26 mouse cellular contexts compared by ENCODE assay signal in the genomic region with DNA sequence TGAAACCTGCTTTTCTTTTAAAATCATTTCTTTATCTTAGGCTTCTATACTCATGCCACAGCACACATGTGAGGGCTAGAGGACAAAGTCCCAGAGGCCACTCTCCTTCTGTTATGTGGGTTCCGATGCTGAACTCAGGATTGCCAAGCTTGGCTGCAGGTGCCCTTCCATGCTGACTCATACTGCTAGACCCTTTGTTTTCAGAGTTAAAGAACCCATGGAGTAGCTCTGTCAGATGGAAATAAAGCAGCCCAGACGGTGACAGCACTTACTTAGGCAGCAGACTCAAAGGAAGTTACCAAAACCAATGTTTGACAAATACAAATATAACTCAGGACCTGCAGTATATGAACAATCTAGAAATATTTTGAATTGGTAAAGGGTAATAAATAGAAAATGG. TPM values are rescaled to one million over a fixed set of nuclear protein-coding genes. Genes with fewer than 3 reads are reported as not detected.
DNase-seq lines count a peak whose midpoint lies in the region; ATAC-seq and TF ChIP-seq lines count a peak whose summit lies in the region.
"Had no signal": no experiment of that assay in that cellular context is flagged by ENCODE, and none has a peak within 500 bp of the region (broad histone marks: within the 10 kb centered on the region; RNA-seq: fewer than 3 reads in every experiment).

No protein-coding gene starts in this region.

- H3K4me3 ChIP-seq in embryonic facial prominence, embryonic 13.5 days = no peak overlapping the region
- H3K4me3 ChIP-seq in embryonic facial prominence, embryonic 10.5 days = no peak overlapping the region
- no peak overlapping the region for H3K4me3 ChIP-seq in embryonic facial prominence, embryonic 14.5 days (ENCODE audit: low read depth, low read length)
- no peak overlapping the region for H3K4me3 ChIP-seq in stomach, postnatal 0 days (ENCODE audit: low read depth, low read length)
- H3K4me3 ChIP-seq: forebrain, embryonic 13.5 days; heart, adult 2 months; heart, embryonic 15.5 days; hindbrain, embryonic 13.5 days had no signal

- no peaks in the 10 kb centered on the region for H3K36me3 ChIP-seq in embryonic facial prominence, embryonic 13.5 days
- H3K36me3 ChIP-seq in embryonic facial prominence, embryonic 10.5 days (replicated peaks) = no peaks in the 10 kb centered on the region
- no peaks in the 10 kb centered on the region for H3K36me3 ChIP-seq in embryonic facial prominence, embryonic 14.5 days (ENCODE audit: control insufficient read depth, insufficient read depth, low read length)
- H3K36me3 ChIP-seq in stomach, postnatal 0 days (ENCODE audit: control insufficient read depth, insufficient read depth, low read length) = no peaks in the 10 kb centered on the region
- H3K36me3 ChIP-seq: heart, embryonic 15.5 days; hindbrain, embryonic 13.5 days had no signal

- TF ChIP-seq CTCF in stomach, postnatal 0 days (IDR thresholded peaks at IDR 0.05; ENCODE audit: low read depth) = no peak

- DNase-seq in embryonic facial prominence, embryonic 10.5 days (ENCODE audit: low spot score) = no peak
- DNase-seq in kidney, postnatal 10 days = peak; percentile 15
- no peak for DNase-seq in kidney, adult 18-20 months
- no peak for DNase-seq in embryonic facial prominence, embryonic 14.5 days (ENCODE audit: low spot score)
- no peak for DNase-seq in stomach, postnatal 0 days (ENCODE audit: low spot score)
- DNase-seq in right cerebral cortex, postnatal 14 days = no peak
- DNase-seq: adrenal gland, adult 8-10 months; adrenal gland, postnatal 36 days; B cell, adult 2 months; cerebellum, adult 18-20 months; cerebellum, postnatal 10 days; forebrain, postnatal 0 days; gastrocnemius, postnatal 14 days; heart, adult 2 months; heart, postnatal 14 days had no signal

- H3K27ac ChIP-seq in embryonic facial prominence, embryonic 13.5 days = no peak overlapping the region
- no peak overlapping the region for H3K27ac ChIP-seq in embryonic facial prominence, embryonic 10.5 days (replicated peaks)
- no peak overlapping the region for H3K27ac ChIP-seq in embryonic facial prominence, embryonic 14.5 days (replicated peaks; ENCODE audit: low read depth, low read length)
- H3K27ac ChIP-seq in stomach, postnatal 0 days (replicated peaks) = no peak overlapping the region
- H3K27ac ChIP-seq: forebrain, embryonic 13.5 days; heart, adult 2 months; heart, embryonic 15.5 days; hindbrain, embryonic 13.5 days; hindbrain, postnatal 0 days had no signal

- peaks cover 19% of the 10 kb centered on the region for H3K4me1 ChIP-seq in embryonic facial prominence, embryonic 13.5 days
- peaks cover 46% of the 10 kb centered on the region for H3K4me1 ChIP-seq in embryonic facial prominence, embryonic 10.5 days
- peaks cover 6% of the 10 kb centered on the region; the same call in 1 of the 2 replicates for H3K4me1 ChIP-seq in embryonic facial prominence, embryonic 14.5 days (ENCODE audit: control insufficient read depth, insufficient read depth, low read length)
- no peaks in the 10 kb centered on the region for H3K4me1 ChIP-seq in stomach, postnatal 0 days (replicated peaks; ENCODE audit: control insufficient read depth, insufficient read depth)

- peak overlapping the region; percentile 85 for H3K4me2 ChIP-seq in embryonic facial prominence, embryonic 13.5 days
- H3K4me2 ChIP-seq in embryonic facial prominence, embryonic 14.5 days (ENCODE audit: low read depth, low read length) = peak overlapping the region; percentile 76; the same call in 1 of the 2 replicates
- no peak overlapping the region for H3K4me2 ChIP-seq in stomach, postnatal 0 days (replicated peaks; ENCODE audit: low read depth)

- TF ChIP-seq EP300 in stomach, postnatal 0 days (optimal IDR thresholded peaks at IDR 0.05) = no peak

- H3K9me3 ChIP-seq in embryonic facial prominence, embryonic 13.5 days = no peaks in the 10 kb centered on the region
- no peaks in the 10 kb centered on the region for H3K9me3 ChIP-seq in embryonic facial prominence, embryonic 10.5 days
- H3K9me3 ChIP-seq in embryonic facial prominence, embryonic 14.5 days (ENCODE audit: control insufficient read depth, low read length) = no peaks in the 10 kb centered on the region
- H3K9me3 ChIP-seq in stomach, postnatal 0 days (ENCODE audit: control insufficient read depth, low read length) = no peaks in the 10 kb centered on the region
- H3K9me3 ChIP-seq: forebrain, embryonic 13.5 days; heart, embryonic 15.5 days; hindbrain, embryonic 13.5 days had no signal

- no peak for ATAC-seq in embryonic facial prominence, embryonic 13.5 days (ENCODE audit: insufficient number of reproducible peaks, insufficient read depth, low FRiP score, low TSS enrichment, low read depth)
- ATAC-seq in embryonic facial prominence, embryonic 14.5 days (ENCODE audit: low read depth) = no peak
- peak; percentile 42; the same call in 1 of the 2 replicates for ATAC-seq in stomach, postnatal 0 days (ENCODE audit: low FRiP score, low TSS enrichment)
- no peak for ATAC-seq in monocyte, adult 5-6 weeks (replicated peaks; ENCODE audit: insufficient number of reproducible peaks, low FRiP score, low TSS enrichment, poor library complexity, severe bottlenecking)
- ATAC-seq: forebrain, embryonic 13.5 days; forebrain, postnatal 0 days; hindbrain, postnatal 0 days had no signal

- no peak overlapping the region; the same call in 1 of the 2 replicates for H3K9ac ChIP-seq in embryonic facial prominence, embryonic 13.5 days
- no peak overlapping the region for H3K9ac ChIP-seq in embryonic facial prominence, embryonic 14.5 days (ENCODE audit: low read depth, low read length)
- H3K9ac ChIP-seq in stomach, postnatal 0 days (ENCODE audit: low read length) = no peak overlapping the region
- H3K9ac ChIP-seq: forebrain, embryonic 13.5 days; forebrain, postnatal 0 days; heart, embryonic 15.5 days; hindbrain, embryonic 13.5 days had no signal

- H3K27me3 ChIP-seq in embryonic facial prominence, embryonic 13.5 days = no peaks in the 10 kb centered on the region
- no peaks in the 10 kb centered on the region; the same call in 1 of the 2 replicates for H3K27me3 ChIP-seq in embryonic facial prominence, embryonic 10.5 days (replicated peaks; ENCODE audit: low read depth, poor library complexity, severe bottlenecking)
- no peaks in the 10 kb centered on the region for H3K27me3 ChIP-seq in embryonic facial prominence, embryonic 14.5 days (replicated peaks; ENCODE audit: control insufficient read depth, insufficient read depth, low read length)
- H3K27me3 ChIP-seq in stomach, postnatal 0 days (ENCODE audit: control insufficient read depth, insufficient read depth, low read length) = no peaks in the 10 kb centered on the region
- H3K27me3 ChIP-seq: forebrain, embryonic 13.5 days; heart, embryonic 15.5 days had no signal

- 17% methylated on average over 2 of the region's 2 CpGs for WGBS in embryonic facial prominence, embryonic 13.5 days
- 30% methylated on average over 2 of the region's 2 CpGs for WGBS in embryonic facial prominence, embryonic 10.5 days
- 38% methylated on average over 2 of the region's 2 CpGs for WGBS in embryonic facial prominence, embryonic 14.5 days
- WGBS in stomach, postnatal 0 days = 36% methylated on average over 2 of the region's 2 CpGs

RNA-seq across cellular contexts. Expression of a gene that starts 0.9 kb away (rescaled TPM):
- polyA plus RNA-seq in embryonic facial prominence, embryonic 13.5 days (2015; fragmentation: Nextera tagmentation; extraction: Ambion mirVana) = 180 and 202 TPM in 2 replicates
- polyA plus RNA-seq in embryonic facial prominence, embryonic 10.5 days (2016; fragmentation: Nextera tagmentation; extraction: Ambion mirVana) = 21.9 and 23.7 TPM in 2 replicates
- 82.8 and 83.5 TPM in 2 replicates for polyA plus RNA-seq in embryonic facial prominence, embryonic 14.5 days (2014; fragmentation: Nextera tagmentation; extraction: Ambion mirVana)
- polyA plus RNA-seq in stomach, postnatal 0 days (2015; fragmentation: Nextera tagmentation; extraction: Ambion mirVana) = 3.2 and 4.5 TPM in 2 replicates
- total RNA-seq in monocyte, adult 5-6 weeks (2017) = not detected in 3 replicates
- total RNA-seq: hematopoietic stem cell, adult 5-6 weeks had no signal

RNA-seq across cellular contexts. Expression of a gene that starts 59.8 kb away (rescaled TPM):
- not detected in 2 replicates for polyA plus RNA-seq in embryonic facial prominence, embryonic 13.5 days (2015; fragmentation: Nextera tagmentation; extraction: Ambion mirVana)
- not detected in 2 replicates for polyA plus RNA-seq in embryonic facial prominence, embryonic 10.5 days (2016; fragmentation: Nextera tagmentation; extraction: Ambion mirVana)
- polyA plus RNA-seq in embryonic facial prominence, embryonic 14.5 days (2014; fragmentation: Nextera tagmentation; extraction: Ambion mirVana) = not detected in 2 replicates
- polyA plus RNA-seq in stomach, postnatal 0 days (2015; fragmentation: Nextera tagmentation; extraction: Ambion mirVana) = not detected in 2 replicates
- not detected in 3 replicates for total RNA-seq in monocyte, adult 5-6 weeks (2017)
- total RNA-seq: adrenal gland, adult 8-10 months; adrenal gland, postnatal 36 days; forebrain, postnatal 0 days; gastrocnemius, adult 18-20 months; gastrocnemius, postnatal 14 days; heart, adult 2 months; heart, postnatal 14 days; hematopoietic stem cell, adult 5-6 weeks; hindbrain, postnatal 0 days had no signal
- polyA plus RNA-seq: embryonic facial prominence, embryonic 11.5 days; forebrain, embryonic 13.5 days; forebrain, postnatal 0 days; gonadal fat pad, adult 2 months; heart, adult 2 months; heart, embryonic 11.5 days; heart, embryonic 15.5 days; hindbrain, embryonic 13.5 days; hindbrain, postnatal 0 days had no signal
